Mouse (Mus musculus) lung, postnatal 10 days (tissue): Measurements from ENCODE around the gene Diaph3.
"Not testable (repeated sequence)": the region's sequence is repeated elsewhere in the genome, so short reads cannot be mapped to it uniquely, and the experiment has no call there.

Source experiments
- DNase-seq: peaks from one replicate; pipeline ENCODE4 v3.0.0; 2021

Diaph3 gene

DNA sequence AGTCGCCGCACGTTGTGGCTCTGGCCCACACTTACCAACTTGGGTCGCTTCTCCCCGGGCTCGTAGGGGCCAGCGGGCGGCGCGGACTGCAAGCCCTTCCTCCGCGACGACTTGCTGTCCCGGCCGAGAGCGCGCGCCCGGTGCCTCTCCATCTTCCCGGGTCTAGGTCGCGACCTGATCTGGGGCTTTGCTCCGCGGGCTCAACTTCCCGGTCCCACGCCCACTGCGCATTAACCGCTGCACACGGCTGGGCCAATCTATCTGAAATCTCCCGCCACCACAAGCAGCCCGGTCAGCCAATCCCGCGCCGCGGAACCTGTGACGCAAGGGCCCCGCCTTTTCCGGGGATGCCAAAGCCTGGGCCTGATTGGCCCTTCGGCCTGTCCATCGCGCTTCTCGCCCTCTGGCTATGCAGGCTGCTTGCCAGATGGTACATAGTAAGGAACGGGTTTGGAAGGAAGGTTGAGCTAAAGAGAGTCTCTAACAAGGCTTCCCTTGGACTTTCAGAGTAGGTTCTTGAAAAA, at the start of gene Diaph3:
Gene Diaph3, minus strand, starts transcription at position 273 of the 524 bp plus-strand sequence.
- DNase-seq: peak; percentile 97

DNA sequence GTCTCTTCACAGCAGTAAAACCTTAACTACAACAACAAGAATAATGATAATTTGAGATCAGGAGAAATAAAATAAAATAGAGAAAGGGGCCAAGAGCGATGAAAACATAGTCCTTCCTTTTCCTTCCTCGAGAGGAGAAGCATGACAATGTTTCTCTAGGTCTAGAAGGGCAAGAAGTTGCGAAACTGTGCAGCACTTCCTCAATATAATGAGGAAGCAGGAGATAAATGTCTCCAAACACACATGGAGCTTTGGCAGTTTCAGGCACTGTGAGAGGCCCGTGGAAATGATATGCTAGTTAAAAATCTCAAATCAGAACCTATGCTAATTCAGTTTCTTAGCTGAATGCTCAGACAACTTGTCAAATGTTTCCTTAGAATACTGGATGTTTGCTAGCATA, 49.6 kb upstream of the Diaph3 start:
- DNase-seq: no peak

DNA sequence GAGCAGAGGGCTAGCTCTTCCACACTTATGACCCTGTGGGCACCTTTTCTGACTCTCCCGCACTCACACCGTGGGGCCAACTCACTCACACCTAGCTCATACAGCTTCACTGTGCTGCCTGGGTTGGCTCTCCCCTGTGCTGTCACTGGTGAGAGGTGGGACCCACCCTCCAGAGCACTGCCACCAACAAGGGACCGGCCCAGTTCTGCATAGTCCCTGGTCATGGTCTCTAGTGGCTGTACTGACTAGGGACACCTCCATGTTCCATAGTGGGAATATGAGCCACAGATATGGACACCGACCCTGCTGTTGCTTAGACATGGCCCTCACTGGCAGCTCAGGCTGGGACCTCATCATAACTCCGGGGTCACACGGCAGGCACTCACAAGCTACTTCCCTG, 30.5 kb upstream of the Diaph3 start:
- no peak for DNase-seq

DNA sequence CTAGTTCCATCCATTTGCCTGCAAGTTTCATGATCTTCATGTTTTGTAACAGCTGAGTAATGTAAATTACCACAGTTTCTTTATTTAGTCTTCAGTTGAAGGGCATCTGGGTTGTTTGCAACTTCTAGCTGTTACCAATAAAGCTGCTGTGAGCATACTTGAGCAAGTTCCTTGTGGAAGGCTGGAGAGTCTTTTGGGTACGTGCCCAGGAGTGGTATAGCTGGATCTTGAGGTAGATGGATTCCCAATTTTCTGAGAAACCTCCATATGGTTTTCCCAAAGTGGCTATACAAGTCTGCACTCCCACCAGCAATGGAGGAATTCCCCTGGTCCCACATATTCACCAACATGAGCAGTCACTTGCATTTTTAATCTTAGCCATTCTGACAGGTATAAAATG, 28.1 kb upstream of the Diaph3 start:
- DNase-seq: no peak

DNA sequence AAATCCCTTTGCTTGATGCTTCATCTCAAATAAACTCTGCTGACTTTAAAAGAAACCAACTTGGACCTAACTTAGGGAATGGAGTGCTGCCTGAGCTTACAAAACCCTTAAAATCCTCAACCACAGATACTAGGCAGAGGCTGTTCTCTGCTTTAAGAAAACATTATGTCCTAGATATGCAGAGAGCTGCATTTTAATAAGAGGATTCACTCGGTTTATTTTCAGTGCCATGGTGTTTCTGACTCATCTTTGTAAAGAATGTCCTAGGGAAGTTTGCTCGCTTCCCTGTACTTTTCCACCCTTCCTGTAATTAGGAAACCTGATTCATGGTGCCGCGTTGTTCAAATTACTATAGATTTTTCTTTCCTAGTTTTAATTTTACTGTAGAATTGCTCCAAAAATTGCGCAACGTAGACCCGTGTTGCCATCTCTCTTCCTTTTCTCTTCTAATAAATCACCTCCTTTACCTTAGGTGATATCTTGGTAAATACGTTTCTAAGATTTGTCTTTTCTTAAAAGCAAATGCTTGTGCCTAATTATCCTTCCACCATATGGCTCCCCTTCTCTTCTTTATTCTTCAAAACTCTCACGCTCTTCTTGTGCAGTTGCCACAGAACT, 14.7 kb upstream of the Diaph3 start:
- no peak for DNase-seq

DNA sequence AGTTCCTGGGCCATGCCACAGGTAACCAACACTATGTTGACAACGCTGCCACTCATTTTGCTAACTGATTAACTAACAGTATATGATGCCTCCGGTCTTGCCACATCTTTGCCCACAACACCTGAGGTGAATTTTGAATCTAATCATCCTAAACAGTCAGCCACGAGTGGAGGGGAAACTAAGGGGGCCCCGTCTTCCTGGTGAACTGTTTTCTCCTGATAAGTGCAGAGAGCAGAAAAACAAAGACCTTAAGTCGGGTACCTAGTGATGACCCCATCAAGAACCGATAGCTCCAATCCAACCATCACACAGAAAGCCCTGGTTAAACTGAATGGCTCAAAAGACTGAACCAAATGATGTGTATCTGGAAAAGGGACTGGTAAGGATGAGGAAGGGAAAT, 8.6 kb upstream of the Diaph3 start:
- DNase-seq: no peak

DNA sequence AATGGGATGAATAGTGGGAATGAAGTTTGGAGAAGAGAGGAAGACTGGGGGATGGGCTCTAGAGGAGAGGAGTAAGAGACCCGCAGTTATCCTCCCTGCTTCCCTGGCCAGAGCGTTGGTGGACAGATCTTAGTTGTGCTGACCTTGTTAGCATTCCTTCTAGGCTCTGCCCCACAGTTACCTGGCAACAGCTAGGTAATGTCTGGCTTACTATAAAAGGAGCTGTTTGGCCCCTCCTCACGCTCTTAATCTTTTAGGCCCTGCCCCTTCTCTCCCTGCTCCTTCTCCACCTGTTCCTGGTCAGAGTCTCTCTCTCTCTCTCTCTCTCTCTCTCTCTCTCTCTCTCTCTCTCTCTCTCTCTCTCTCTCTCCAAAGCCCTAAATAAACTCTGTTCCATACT, 5.7 kb upstream of the Diaph3 start:
- DNase-seq: no peak

DNA sequence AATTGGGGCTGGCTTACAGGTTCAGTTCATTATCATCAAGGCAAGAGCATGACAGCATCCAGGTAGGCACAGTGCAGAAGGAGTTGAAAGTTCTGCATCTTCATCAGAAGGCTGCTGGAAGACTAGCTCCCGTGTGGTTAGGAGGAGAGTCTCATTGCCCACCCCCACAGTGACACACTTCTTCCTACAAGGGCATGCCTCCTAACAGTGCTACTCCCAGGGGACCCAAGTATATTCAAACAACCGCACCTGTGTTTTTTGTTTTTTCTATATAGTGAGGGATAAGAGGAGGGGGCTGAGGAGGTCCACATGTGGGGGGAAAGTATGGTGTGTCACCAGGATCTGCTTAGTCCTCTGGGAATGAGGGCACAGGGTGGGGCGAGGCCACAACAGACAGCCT, 4.3 kb upstream of the Diaph3 start:
- no peak for DNase-seq

DNA sequence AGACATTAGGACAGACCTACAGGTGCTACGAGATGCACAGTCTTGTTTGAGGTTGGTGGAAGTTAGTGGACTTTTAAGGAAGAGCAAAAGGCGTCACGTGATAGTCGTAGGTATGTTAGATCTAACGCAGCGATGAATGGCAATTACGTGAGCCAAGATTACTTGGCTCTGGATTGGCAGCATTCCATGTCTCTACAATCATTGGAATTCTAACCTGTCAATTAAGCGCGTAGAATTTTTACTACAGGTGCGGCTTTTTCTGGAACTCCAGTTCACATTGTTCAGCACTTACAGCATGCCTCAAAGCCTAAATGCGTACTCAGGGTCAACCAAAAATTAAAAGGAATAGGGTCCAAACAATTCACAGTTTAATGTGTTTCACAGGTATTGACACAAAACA, 742 bp upstream of the Diaph3 start:
- DNase-seq: peak; percentile 13

DNA sequence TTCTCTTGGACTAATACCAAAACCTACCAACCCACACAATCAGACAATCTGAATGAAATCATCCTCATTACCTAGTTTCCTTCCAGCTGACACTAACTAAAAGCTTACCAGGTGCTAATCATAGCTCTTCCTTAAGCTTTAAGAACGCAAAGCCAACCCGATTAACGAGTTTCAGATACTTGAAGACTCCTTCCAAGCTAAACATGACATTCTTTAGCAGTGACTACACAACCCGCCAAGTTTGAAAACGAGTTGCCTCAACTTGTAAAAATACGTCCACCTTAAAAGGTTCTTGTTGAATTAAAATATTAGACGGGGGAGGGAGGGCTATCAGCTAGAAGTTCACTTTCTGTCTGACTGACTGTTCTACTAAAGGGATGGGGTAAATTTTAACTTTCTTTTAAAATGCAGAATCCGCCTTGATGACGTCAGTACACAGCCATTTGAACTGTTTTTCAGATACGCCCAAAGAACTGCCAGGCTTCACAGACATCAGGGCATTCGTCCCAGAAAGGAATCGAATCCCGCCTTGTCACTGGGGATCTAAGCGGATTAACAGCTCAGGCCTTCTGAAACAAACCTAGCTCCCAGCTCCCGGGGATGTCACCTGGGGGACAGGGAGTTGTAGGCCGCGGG, 590 bp downstream of the Diaph3 start:
- peak; percentile 14 for DNase-seq

DNA sequence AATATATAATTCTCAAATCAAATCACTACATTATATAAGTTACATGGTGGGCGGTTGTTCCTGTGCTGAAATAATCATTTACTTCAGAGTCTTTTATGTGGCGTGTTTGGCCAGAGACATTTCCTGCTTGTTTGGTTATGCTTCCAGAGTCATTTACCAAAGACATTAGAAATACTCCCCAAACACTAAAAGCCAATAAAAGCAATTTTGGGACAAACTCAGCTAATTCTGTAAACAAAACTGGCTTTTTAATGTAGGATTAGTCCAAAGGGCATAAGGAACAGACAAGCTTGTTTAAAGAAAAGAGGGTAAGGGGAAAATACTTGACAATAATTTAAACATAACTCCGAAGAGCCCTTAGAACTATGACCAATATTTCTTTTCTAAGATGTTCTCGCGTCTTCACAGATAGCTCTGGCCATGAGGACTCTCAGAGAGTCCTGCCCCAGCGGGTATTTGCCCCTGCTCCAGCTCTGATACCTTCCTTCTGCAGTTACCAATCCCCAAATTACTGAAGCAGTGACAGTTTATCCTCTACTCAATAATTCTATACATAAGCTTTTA, 14.9 kb downstream of the Diaph3 start:
- DNase-seq: no peak

DNA sequence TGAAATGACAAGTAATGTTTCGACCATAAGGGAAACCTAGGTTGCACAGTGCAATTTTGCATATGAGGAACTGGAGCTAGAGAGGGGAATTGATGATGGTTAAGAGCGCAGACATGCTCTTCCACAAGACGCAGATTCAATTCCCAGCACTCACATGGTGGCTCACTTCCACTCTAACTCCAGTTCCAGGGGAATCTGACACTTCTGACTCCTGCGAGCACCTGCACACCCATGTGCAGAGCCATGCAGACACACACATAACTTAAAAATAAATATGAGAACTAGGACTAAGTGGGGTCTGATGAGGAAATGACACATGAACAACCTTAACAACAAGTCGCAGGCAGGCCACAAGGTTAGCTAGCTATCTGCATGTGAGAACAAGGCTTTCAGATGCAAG, 15.5 kb downstream of the Diaph3 start:
- no peak for DNase-seq

DNA sequence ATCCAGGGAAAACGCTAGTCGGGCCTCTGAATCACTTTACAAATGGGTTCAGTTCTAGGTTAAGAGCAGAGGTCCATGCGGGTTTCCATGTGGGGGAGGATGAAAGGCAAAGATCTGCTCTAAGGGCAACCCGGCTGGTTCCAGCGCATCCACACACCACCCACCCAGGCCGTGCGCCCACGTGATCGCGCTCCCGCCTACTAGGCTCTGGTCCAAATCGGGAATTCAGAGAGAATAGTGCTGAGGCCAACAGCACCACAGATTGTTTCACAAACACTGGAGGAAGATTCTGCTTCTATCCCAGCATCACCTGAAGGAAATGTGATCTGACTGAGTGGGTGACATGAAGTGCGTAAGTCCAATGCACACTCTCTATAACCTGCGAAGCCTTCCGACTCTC, 17.9 kb downstream of the Diaph3 start:
- peak; percentile 9 for DNase-seq

DNA sequence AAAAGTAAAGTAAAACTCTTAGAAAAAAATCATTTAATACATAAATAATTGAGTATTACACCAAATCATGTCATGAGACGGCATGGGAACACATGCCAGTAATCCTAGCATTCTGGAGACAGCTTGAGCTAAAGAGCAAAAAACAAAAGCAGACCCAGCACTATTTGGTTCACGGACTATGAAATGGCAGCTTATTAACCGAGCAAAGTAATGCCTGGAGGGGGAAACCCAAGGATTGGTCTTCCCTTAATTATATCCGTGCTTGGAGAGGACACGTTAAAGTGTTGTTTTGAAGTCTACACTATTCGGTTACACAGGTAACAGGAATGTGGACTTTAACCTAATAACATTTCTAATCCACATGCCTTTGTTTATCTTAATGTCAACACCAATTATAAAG, 19.2 kb downstream of the Diaph3 start:
- no peak for DNase-seq

DNA sequence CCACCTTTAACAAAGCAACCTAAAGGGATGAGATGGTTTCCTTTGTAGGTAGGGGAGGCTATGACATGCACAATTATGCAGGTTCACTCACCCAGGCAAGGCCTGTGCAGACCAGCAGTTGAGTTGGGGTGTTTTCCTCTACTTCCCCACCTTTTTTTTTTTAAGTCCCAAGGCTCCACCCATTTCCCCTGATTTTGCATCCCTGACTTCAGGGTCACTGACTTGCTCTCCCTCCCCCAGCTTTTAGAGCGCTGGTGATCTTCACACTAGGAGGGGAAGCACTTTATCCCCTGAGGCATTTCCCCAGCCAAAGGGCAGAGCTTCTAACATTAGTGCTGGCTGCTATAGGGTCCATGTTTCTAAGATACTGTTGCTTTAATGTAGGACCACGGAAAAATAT, 30.4 kb downstream of the Diaph3 start:
- DNase-seq: no peak

DNA sequence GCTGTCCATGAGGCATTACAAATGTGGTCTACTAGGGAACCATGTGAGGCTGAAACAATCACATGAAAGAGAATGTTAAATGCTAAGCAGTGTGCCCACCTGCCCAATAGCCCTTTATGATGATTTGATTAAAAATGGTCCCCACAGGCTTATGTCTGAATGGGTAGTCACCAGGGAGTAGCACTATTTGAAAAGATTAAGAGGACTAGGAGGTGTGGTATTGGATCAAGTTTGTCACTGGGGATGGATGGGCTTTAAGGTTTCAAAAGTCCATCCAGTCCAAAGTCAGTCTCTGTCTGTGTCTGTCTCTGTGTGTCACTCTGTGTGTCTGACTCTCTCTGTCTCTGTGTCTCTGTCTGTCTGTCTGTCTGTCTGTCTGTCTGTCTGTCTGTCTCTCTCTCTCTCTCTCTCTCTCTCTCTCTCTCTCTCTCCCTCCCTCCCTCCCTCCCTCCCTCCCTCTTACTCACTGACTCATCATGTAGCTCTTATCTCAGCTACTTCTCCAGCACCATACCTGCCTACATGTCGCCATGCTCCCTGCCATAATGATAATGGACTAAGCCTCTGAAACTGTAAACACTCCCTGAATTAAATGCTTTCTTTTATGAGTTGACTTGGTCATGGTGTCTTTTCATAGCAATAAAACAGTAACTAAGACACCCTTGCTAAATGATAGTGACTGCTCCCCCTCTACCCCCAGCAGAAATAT, 41.5 kb downstream of the Diaph3 start:
- no peak for DNase-seq

DNA sequence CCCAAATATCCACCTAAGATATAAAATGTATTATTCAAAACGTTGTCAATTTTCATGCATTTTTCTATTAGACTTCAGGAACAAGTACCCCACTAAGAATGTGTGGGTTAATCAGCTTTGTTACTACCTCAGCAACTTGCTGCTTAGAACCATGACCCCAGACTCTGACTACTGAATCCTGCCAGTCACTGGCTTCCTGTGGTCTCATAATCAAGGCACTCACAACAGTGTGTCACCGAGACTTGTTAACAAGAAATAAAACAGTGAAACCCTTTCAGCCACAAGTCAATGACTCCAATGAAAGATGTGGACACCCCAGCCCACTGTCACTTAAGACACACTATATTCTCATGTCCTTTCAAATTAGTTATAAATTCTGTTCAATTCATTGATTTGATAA, 42.9 kb downstream of the Diaph3 start:
- DNase-seq: no peak

DNA sequence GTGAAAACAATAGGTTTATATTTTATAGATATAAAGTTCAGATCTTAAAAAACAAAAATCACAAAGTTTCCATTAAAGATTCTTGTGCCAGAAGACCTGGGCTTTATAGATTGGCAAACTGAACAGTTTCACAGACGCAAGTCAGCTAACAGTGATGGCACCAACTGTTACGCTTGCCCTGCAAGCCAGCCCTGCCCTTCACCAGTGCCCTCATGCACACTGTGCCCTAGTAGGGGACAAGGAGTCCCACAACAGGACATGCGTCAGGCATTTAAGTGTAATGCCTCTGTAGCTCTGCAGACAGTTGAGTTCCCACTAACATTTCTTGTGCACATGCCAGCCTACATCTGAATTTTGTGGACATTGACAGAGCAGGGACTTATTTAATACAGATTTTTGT, 49.5 kb downstream of the Diaph3 start:
- DNase-seq: no peak

DNA sequence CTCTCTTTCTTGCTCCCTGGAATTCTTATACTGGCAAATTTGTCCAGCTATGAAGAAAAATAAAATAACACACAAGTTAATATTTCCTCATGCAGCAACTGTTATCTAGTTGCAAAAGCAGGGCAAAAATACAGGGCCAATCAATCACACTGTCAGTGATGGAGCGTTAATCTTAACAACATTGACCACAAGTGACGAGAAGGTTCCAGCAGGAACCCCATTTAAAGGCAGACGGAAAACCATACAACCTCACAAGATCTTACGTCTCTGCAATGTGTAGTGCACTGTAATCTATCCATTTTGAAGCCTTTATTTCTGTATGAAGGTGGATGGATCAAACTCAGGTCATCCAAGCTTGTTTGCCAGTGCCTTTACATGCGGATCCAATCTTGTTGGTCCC, 49.9 kb downstream of the Diaph3 start:
- DNase-seq: no peak

DNA sequence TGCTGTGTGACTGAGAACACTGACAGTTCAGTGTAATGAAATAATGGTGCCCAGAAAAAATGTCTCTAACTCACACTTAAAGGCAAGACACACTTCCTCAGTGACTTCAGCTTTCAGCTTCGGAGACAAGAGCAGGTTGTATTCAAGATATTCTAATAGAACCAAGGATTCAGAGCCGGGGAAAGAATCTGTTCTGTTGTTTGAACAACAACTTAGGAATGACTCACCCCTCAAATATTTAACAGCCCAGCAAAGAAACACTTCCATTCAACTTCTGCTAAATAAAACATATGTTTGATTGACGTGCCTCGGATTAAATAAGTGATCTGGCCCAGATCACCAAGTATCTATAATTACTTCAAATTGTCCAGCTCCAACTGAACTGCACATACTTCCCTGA, 52.1 kb downstream of the Diaph3 start:
- no peak for DNase-seq

DNA sequence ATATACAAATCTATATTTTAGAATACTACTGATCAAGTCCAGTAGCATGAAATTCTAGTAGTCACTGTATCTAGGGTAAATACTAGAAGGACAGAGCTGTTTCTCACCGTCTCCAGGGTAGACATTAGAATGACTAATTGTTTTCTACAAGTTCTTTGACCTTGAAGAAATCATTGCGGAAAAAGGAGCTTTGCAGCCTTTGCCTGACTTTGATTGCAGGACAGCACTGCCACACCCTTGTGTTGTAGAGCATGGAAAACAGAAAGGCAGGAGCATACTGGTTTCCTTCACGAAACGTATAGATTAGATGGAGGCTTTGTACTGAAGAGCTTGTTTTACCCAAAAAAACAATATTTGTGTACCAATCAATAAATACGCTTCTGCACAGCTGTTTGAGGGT, 52.6 kb downstream of the Diaph3 start:
- no peak for DNase-seq

DNA sequence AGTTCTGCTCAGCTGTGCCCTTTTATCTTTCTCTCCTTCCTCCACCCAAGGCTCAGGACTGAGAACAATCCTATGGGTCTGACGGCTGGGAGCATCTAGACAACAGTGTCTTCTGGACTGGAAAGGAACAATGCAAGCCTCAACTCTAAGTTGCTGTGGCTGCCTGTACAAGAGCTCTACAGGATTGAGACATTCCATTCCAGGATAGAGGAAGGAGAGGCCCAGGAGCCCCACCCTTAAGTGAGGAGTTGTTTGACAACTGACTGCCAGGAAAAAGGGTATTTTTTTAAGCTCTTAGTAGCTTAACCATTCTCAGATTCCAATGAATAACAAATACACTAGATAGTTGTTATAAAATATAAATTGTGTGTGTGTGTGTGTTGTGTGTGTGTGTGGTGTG, 53.0 kb downstream of the Diaph3 start:
- peak; percentile 5 for DNase-seq

DNA sequence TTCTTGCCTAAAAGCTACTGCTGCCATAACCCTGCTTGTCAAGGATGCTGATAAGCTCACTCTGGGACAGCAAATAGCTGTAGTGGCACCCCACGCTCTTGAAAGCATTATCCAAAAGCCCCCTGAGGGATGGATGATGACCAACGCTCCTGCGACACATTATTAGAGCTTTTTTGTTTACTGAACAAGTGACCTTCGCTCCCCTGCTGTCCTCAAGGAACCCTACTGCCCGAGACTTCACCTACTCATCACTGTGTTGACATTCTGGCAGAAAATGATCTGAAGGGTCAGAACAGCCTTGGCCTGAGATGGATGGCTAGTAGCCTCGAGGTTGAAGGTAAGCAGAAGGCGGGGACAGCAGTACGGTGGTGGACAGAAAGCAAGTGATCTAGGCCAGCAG, 56.1 kb downstream of the Diaph3 start:
- DNase-seq: not testable (repeated sequence)

DNA sequence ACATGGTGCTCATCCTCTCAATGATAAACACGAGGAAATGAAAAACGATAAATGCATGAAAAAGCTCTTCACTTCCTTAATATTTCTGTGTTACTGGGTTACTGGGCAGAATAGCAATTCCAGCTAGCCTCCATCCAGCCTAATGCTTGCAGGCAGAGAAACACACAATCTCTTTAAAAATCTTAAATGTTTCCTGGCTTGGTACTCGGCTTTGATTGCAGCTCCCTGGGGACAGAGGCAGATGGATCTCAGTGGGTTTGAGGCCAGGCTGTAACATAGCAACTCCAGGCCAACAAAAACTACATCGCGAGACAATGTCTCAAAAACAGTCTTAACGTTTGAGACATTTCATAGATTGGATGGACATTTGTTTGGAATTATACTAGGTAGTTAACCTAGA, 57.1 kb downstream of the Diaph3 start:
- DNase-seq: no peak
